Mouse (Mus musculus): ENCODE results near the gene Prtn3.
"Not testable (repeated sequence)": the region's sequence is repeated elsewhere in the genome, so short reads cannot be mapped to it uniquely, and the experiment has no call there.

The Prtn3 gene

DNA sequence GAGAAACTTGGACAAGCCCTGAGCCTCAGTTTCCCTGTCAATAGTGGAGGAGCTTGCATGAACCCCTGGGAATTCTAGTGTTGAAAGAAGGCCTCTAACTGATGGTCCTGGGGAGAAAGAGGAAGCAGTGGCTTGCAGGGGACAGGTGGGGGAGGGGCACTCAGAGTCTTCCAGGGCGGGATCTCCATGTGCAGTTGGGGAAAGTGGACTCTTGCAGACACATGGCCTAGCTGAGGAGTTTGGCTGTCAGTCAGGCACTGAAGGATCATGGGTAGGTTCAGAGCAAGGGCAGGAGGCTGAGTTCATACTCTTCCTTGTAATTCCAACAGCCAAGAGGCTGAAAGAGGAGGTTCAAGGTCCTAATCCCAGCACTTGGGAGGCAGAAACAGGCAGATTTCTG lies 2.9 kb downstream of the Prtn3 start:
- DNase-seq (ENCODE audit: low spot score), result no peak

GRCm38 (mm10) chr10:79877757-79878156 lies 3.5 kb downstream of the Prtn3 start:
- DNase-seq (ENCODE audit: low spot score), result no peak

DNA sequence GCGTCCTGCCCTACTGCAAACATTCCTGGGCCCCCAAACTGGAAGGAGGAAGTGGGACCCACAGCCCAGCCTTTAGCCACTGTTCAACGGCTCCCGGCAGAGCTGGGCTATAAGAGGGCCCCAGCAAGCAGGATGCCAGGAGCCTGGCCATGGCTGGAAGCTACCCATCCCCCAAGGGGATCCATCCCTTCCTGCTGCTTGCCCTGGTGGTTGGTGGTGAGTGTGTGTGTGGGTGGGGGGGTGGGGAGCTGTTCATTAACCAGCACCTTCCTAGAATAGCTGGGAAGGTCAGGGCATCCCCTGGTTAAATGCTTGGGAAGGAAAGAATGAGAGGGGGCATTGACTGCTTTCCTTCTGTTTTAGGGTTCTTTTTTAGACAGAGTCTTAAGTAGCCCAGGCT lies 5.3 kb downstream of the Prtn3 start:
- no peak for DNase-seq (ENCODE audit: low spot score)

DNA sequence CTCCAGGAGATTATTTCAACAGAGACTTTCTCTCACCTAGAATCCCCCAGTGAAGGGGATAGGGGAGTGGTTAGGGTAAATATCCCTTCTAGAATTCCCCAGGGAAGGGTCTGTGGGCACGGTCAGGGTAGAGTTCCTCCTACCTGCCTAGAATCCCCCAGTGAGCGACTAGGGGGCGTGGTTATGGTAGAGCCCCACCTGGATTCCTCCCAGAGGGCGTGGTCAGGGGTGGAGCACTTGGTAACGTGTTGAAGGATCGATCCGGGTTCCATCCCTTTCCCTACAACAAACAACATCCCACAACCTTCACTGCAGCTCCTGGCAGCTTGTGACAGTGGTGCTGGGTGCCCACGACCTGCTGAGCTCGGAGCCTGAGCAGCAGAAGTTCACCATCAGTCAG lies 6.4 kb downstream of the Prtn3 start:
- DNase-seq (ENCODE audit: low spot score), result no peak

DNA sequence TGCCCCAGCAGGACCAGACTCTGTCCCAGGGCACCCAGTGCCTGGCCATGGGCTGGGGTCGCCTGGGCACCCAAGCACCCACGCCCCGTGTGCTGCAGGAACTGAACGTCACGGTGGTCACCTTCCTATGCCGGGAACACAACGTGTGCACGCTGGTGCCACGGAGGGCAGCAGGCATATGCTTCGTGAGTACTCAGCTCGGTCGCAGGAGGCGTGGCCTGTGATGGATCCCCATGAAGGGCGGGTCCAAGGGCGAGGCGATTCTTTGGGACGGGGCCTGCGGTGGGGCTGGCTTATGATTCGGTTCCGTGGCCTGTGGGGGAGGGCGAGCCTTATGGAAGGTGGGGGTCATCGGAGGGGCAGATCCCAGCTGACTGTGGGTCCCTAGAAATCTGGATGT lies 7.7 kb downstream of the Prtn3 start:
- no peak for DNase-seq (ENCODE audit: low spot score)

DNA sequence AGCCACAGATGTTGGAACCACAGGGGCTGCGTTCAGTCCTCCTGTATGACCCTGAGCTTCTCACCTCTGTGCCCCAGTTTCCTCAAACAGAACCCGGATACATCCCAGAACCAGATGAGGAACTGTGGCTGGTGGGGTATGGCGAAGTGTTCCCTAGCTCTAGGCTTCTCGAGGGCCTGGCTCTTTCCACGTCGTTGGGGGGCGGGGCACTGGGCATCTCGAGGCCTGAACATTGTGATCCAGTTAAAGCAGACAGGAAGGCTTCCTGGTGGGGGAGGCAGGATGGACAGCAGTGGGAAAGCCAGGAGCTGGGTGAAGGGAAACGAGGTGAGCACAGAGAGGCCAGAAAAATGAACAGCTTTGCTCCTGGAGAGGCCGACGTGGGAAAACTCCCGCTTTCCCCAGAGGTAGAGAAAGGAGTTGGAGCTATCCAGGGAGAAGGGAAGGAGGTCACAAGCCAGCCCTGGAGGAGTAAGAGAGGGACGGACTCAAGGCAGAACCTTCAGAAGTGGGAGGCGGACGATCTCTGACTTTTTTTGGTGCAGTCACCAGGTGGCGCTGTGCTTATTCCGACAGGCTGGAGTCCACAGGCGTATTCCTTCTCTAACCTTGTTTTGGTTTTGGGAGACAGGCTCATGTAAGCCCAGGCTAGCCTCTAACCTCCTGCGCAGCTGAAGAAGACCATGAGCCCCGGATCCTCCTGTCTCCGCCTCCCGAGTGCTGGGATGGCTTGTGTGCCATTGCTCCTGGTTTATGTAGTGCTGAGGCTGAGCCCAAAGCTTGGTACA lies 9.2 kb downstream of the Prtn3 start:
- DNase-seq (ENCODE audit: low spot score), result peak; percentile 77

GRCm38 (mm10) chr10:79884446-79884845 lies 10.2 kb downstream of the Prtn3 start:
- DNase-seq (ENCODE audit: low spot score), result peak; percentile 67

DNA sequence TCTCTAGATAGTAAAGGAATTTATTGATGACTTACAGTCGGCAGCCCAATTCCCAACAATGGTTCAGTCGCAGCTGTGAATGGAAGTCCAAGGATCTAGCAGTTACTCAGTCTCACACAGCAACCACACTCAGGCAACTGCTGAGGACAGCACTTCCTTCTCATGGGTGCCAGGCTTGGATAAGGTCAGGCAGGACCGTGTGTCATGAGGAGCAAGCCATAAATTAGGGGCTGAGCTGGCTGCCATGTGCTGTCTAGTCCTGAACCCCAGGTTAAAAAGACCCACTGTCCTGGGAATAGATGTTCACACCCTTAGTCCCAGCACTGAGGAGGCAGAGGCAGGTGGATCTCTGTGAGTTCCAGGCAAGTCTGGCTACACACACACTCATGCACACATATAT lies 10.7 kb downstream of the Prtn3 start:
- DNase-seq (ENCODE audit: low spot score), result not testable (repeated sequence)

DNA sequence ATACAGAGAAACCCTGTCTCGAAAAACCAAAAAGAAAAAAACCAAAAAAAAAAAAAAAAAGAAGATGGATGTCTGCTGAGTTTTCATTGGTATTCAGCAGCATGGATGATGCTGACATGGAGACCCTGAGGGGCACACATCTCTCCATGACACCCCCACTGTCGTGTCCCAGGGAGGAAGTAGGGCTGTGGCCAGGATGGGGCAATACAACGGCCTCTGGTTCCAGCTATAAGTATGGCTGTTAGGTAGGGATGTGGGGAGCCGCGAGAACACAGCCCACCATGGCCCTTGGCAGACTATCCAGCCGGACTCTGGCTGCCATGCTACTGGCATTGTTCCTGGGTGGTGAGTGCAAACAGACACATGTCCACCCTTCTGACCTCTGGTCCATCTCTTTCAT lies 11.8 kb downstream of the Prtn3 start, which contains the start of gene Elane:
Elane (plus strand) TSS at position 194 of the 400 bp plus-strand sequence.
- no peak for DNase-seq (ENCODE audit: low spot score)

DNA sequence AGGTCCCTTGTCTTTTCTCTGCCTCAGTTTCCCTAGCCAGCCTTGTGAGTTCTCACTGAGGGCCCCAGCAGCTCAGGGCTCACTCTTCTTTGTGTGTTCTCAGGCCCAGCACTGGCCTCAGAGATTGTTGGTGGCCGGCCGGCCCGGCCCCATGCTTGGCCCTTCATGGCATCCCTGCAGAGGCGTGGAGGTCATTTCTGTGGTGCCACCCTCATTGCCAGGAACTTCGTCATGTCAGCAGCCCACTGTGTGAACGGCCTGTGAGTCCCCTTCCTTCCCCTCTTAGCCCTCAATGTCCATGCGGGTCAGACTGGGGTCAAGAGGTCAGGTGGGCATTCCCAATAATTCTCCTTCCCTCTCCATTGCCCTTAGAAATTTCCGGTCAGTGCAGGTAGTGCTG lies 12.3 kb downstream of the Prtn3 start:
- DNase-seq (ENCODE audit: low spot score), result no peak

DNA sequence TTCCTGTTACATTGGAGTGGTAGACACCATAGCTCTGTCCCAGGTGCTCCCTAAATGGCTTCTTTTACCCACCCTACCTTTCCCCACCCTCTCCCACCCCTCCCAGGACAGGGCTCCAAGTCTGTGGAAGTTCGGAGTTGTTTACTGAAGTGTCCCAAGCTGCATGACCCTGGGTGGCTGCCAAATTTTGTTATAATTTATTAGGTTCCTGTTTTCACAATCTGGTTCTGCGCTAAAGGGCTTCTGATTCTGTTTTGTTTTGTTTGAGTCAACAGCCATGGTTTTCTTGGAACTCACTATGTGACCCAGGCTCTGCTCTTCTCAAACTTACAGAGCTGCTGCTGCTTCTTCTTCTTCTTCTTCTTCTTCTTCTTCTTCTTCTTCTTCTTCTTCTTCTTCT lies 15.1 kb downstream of the Prtn3 start:
- no peak for DNase-seq (ENCODE audit: low spot score)

DNA sequence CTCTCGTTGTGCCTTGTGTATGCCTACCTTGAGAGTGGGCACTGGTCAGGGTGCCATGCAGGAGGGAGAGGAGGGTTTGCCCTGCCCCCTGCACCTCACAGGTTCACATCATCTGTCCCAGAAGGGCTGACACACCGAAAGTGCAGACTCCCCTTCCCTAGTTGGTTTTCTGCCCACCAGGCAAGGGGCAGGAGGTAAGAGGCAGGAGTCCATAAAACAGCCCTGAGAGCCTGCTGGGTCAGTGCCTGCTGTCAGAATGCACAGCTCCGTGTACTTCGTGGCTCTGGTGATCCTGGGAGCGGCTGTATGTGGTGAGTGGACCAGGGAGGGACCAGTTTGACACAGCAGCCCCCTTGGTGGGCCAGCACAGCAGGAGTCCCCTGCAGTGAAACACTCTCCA lies 16.4 kb downstream of the Prtn3 start, which contains the start of gene Cfd:
Cfd (plus strand) TSS at position 184 of the 400 bp plus-strand sequence.
- DNase-seq (ENCODE audit: low spot score), result no peak

DNA sequence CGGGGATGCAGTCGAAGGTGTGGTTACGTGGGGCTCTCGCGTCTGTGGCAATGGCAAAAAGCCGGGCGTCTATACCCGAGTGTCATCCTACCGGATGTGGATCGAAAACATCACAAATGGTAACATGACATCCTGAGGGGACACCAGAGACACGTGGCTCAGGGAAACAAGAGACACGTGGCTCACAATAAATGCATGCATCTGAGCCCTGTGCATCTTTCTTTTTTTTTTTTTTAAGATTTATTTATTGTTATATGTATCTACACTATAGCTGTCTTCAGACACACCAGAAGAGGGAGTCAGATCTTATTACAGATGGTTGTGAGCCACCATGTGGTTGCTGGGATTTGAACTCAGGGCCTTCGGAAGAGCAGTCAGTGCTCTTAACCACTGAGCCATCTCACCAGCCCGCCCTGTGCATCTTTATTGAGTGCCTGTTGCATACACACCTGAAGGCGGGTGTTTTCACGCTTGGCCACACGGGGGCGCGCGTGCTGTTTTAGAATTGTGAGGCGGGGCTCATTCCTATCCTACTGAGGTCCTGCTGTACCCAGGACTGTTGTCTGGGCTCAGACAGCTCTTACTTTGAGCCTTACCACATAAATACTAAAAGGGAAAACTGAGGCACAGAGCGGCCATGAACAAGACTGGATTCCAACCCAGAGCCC lies 18.3 kb downstream of the Prtn3 start:
- peak; percentile 71 for DNase-seq (ENCODE audit: low spot score)

- peak; percentile 42 for DNase-seq (ENCODE audit: low spot score)
Observed at GRCm38 (mm10) chr10:79896306-79896705, 22.0 kb downstream of the Prtn3 start.

DNA sequence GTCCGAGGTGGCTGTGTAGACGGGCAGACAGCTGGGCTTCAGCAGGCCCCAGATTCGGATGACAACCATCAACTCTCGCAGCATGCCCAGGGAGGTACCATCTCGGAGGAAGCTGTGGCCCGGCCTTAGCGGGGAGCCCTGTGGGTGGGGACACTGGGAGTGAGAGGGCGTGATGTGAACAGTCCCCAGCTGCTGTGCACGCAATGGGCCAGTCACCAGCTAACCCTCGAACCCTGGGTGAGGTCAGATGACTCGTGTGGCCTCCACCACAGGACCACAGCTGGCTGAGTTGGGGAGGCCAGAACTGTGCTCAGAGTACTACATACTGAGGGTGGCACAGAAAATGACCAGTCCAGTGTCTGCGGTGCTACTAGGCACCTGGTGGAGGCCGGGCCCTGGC lies 22.5 kb downstream of the Prtn3 start:
- DNase-seq (ENCODE audit: low spot score), result no peak

GRCm38 (mm10) chr10:79897316-79898245 lies 23.3 kb downstream of the Prtn3 start:
- no peak for DNase-seq (ENCODE audit: low spot score)

GRCm38 (mm10) chr10:79900951-79901410 lies 26.7 kb downstream of the Prtn3 start:
- DNase-seq (ENCODE audit: low spot score), result no peak

GRCm38 (mm10) chr10:79906712-79907111 lies 32.4 kb downstream of the Prtn3 start:
- DNase-seq (ENCODE audit: low spot score), result no peak

- no peak for DNase-seq (ENCODE audit: low spot score)
Observed at GRCm38 (mm10) chr10:79907415-79907814, 33.1 kb downstream of the Prtn3 start.

DNA sequence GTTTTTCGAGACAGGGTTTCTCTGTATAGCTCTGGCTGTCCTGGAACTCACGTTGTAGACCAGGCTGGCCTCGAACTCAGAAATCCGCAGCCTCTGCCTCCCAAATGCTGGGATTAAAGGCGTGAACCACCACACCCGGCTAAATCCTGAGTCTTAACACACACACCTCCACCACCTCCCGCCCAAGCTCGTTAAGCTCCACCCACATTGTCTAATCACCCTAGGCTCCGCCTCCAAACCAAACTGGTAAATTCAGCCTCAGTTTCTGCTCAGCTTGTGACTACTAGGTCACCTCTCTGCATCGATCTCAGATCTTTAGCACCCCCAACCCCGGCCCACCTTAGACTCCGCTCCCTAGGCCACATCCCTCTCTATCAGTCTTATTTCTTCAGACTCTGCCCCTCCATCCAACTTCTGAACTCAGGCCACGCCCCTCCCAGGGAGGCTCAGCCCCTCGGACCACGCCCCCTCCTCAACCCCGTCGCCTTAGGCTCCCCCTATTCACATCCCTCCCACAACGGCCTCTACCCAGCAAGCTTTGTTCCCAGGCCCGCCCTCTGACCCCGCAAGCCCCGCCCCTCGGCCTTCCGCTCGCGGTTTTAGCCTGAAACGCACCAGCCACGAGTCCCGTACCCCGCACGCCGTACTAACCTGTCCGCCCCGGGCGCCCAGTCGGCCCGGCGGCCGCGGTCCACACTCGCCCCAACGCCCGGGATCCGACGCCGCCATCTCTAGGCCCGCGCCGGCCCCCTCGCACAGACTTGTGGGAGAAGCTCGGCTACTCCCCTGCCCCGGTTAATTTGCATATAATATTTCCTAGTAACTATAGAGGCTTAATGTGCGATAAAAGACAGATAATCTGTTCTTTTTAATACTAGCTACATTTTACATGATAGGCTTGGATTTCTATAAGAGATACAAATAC lies 34.2 kb downstream of the Prtn3 start, which contains the start of gene Med16:
Med16 (minus strand) TSS at position 757 of the 925 bp plus-strand sequence.
- DNase-seq (ENCODE audit: low spot score), result peak; percentile 95
